Mouse (Mus musculus): Measurements from ENCODE around the gene Chmp6.

Chmp6 gene

GRCm38 (mm10) chr11:119907711-119908110 lies 5.5 kb upstream of the Chmp6 start:
- DNase-seq (ENCODE audit: low read depth, low spot score): no peak

DNA sequence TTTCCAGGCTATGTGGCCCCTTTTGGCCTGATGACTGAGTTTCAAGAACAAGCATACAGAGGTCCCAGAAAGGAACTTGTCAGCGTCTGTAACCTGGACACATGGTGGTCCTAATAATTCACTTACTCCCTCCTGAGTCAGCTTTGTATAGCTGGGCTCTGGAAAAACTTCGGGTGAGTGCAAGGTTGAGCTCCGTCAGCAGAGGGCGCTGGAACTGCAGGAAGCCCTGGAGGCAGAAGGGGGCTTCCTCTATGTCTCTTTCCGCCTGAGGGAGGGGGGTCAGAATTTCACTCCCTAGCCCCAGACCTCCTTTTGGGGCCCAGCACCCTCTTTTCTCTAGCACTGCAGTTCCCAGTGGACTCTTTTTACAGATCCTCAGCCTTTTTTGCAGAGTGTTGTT lies 3.8 kb upstream of the Chmp6 start:
- peak; percentile 60 for DNase-seq (ENCODE audit: low read depth, low spot score)

DNA sequence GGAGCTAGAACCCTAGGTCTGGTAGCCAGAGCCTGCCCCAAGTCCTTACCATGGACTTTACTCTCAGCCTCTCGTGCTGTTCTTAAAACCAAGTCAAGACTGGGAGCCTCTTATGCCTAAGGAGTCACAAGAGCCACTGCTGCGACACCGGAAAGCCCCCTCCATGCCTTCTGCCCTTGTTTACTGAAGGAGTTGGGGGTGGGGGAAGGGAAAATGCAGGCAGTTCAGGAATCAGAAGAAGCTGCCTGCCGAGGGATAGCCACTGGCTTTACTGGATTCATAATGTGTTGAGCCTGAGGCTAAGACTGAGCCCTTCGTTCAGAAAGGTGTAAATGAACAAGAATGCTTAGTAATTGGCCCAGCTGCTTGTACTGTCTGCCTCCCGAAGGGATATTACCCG lies 396 bp upstream of the Chmp6 start:
- no peak for DNase-seq (ENCODE audit: low read depth, low spot score)

DNA sequence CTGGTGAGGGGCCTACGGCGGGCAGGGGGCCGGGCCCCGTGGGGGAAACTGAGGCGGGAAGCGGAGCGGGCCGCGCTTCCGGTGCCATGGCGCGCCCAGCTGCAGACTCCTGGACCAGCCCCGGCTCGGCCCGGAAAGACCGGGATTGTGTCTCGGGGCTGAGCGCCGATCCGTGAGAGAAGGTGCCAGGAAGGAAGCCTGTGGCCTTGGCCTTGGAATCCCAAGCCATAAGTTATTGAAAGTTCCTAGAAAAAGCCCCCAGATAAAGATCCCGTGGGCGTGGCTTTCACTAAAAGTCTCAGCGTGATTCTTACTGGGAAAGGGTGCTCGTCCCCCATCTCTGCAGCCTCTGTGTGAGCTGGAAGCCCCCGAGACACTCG lies 684 bp downstream of the Chmp6 start:
- DNase-seq (ENCODE audit: low read depth, low spot score): no peak

DNA sequence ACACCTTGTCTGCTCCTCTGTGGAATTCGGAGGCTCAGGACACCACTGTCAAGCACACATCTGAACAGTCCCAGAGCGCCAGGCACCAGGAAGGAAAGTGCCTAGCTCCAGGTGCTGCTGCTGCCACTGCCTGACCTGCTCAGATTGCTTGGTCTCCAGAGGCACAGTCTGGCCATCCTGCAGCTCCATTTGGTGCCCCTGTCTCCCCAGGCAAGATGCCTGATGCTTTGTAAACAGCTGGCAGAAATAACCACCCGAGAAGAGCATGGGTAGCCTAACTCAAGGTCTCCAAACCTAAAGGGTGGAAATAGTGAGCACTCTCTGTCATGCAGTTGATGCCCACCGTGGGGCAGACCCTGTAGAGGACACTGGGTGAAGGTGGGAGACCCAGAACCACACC lies 1.1 kb downstream of the Chmp6 start:
- no peak for DNase-seq (ENCODE audit: low read depth, low spot score)

DNA sequence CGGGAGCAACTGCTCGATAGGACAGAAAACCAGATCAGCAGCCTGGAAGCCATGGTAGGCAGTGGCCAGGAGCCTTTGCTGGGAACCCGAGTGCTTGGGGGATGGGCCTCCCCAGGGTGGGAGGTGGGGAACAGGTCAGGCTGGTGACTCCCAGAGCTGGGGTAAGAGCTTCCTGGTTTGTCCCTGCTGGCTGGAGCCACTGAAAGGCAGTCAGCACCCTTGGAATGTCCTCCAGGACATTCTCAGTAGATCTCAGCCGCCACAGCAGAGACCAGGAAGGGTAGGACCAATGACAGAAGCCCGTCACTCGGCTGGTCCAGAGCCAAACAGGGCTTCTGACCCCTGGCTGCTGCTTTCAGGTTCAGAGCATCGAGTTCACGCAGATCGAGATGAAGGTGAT lies 2.4 kb downstream of the Chmp6 start:
- no peak for DNase-seq (ENCODE audit: low read depth, low spot score)

DNA sequence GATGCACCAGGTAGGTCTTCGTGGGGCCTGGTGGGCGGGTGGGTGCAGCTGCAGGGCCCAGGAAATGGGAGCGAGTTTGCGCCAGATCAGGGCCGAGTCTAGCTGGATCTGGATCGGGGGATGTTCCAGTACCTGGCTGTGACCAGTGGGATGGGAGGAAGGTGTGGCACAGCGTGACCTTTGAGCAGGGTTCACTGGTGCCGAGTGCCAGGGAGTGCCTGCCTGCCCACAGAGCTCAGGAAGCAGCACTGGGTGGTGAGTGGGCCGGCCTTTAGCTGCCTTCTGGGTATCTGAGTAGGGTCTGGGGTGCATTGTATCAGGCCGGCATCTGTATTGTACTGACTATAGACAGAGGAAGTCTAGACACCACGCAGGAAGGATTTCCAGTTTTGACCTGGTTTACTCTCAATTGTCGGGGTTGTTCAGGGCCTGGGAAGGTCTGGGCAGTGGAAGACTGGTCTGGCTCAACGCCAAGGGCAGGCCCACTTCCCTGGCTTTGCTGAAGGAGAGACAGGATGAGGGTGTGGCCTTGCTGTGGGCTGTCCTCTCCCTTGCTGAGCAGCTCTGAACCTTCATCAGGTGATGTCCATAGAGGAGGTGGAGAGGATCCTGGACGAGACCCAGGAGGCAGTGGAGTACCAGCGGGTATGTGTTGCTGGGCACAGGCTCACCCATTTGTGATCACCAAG lies 3.0 kb downstream of the Chmp6 start:
- no peak for DNase-seq (ENCODE audit: low read depth, low spot score)

DNA sequence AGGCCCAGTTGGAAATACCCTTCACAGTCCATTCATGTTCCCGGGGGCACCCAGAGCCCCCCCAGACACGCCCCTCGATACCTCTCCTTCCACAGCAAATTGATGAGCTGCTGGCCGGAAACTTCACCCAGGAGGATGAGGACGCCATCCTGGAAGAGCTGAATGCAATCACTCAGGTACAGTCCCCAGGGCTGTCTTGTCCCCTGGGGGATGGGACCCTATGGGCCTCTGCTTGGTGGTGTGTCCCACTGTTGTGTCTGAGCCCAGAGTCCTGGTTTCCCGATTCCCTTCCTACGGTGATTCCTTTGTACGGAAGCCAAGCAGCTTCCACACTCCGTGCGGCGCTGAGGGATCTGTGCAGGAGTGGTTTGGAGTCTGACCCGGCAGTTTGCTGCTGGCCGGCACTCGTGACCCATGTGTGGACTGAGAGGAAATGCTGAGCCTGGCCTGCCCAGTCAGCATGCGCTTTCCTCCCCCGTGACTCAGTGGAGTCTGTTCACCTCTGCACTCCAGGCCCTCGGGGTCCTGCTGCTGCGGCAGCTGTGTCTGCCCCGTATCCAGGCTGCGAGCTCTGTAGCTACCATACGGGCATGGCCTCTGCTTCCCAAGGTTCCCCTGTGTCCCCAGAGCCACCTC lies 3.7 kb downstream of the Chmp6 start:
- DNase-seq (ENCODE audit: low read depth, low spot score): no peak

DNA sequence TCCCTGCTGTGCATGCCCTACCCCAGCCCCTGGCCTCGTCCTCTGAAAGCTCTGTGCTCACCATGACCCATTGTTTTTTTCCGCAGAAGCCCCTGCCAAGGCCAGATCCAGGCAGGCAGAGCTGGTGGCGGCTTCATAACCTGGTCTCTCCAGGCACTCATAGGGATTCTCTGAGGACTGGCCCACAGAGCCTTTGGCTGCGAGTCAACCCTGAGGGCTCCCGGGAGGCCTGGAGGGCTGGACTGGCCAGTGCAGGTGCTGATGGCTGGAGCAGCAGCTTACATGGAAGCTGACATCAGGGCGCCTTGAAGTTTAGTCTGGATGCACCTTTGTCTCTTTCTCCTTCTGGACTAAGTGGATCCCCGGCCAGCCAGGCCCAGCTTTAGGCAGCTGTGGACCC lies 5.3 kb downstream of the Chmp6 start:
- DNase-seq (ENCODE audit: low read depth, low spot score): no peak

GRCm38 (mm10) chr11:119919432-119919831 lies 6.2 kb downstream of the Chmp6 start:
- no peak for DNase-seq (ENCODE audit: low read depth, low spot score)

- DNase-seq (ENCODE audit: low read depth, low spot score): no peak
Observed at GRCm38 (mm10) chr11:119919897-119920296, 6.7 kb downstream of the Chmp6 start.

GRCm38 (mm10) chr11:119920668-119921067 lies 7.4 kb downstream of the Chmp6 start:
- no peak for DNase-seq (ENCODE audit: low read depth, low spot score)

DNA sequence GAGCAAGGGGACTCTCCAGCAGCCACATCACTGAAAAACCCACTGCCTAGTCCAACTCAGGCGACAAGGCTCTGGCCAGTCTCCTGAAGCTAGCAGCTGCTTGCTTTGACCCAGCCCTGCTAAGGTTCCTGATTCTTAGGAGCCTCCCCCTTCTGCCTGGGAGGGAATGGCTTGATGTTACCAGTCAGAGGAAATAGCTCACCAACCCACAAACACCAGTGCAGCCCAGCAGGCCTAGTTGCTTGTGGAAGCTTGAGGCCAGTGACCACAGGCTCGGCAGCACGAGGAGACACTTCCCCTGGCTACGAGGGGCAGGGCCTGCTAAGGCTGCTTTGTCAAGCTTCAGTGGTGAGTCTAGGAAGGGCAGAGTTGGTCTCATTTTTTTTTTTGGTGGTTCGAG lies 11.9 kb downstream of the Chmp6 start:
- DNase-seq (ENCODE audit: low read depth, low spot score): no peak

- no peak for DNase-seq (ENCODE audit: low read depth, low spot score)
Observed at GRCm38 (mm10) chr11:119926762-119927161, 13.5 kb downstream of the Chmp6 start.

GRCm38 (mm10) chr11:119928023-119928681 lies 14.9 kb downstream of the Chmp6 start:
- DNase-seq (ENCODE audit: low read depth, low spot score): no peak

DNA sequence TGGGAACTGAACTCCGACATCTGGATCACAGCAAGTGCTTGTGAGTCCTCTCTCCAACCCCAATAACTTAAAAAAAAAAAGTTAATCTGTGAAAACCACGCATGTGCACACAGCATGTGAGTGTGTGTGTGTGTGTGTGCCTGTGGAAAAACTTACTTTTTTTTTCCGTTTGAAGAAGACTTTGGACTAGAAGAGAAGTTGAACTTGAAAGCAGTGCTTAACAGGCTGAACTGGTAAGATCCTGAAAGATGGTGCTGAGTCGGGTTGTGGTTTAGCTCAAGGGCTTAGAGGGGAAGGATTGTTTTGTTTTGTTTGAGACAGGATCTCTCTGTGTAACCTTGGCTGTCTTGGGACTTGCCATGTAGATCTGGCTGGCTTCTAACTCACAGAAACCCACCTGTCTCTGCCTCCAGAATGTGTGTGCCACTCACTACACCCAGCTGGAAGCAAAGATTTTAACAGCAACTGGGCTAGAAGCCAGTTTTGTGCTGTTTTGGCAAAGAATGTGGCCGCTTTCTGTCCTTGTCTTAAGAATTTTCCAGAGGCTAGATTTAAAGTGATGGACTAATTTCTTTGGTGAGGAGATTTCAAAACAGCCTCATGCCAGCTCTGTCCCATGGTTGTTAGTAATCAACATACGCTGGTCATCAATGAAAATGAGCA lies 16.5 kb downstream of the Chmp6 start:
- DNase-seq (ENCODE audit: low read depth, low spot score): no peak

DNA sequence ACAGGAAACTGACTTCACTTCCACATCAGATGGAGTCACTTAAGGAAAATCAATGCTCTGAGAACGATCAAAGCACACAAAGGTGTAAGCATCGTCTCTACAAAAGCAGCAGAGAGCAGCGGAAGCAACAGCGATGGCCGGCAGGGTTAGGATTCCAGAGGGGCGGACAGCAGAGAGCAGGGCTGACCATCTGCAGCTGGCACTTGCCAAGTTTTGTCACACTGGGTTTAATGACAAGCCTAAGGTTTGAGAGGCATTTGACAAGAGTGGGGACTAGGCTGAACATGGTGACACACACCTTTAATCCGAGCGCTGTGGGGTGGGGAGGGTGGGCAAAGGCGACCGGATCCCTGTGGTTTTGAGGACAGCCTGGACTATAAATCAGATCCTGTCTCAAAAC lies 18.6 kb downstream of the Chmp6 start:
- no peak for DNase-seq (ENCODE audit: low read depth, low spot score)

DNA sequence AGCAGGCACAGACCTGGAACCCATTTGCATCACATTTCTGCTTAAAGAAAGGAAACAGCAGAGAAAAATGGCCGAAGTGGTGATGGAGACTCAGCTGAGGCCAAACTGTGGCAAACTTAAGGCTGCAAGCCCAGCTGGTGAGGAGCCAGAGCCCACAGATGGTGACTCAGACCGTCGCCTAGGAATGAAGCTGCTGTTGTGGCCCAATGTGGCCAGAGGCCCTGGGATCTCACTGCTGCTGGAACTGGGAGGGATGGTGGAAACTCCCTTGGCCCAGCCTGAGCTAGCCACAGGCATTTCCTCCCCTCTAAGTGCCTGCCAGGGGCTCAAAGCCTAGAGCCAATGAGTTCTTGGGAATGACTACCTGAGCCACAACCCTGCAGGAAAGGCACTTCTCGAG lies 19.9 kb downstream of the Chmp6 start:
- DNase-seq (ENCODE audit: low read depth, low spot score): no peak

- no peak for DNase-seq (ENCODE audit: low read depth, low spot score)
Observed at GRCm38 (mm10) chr11:119933819-119934583, 20.8 kb downstream of the Chmp6 start.

- DNase-seq (ENCODE audit: low read depth, low spot score): no peak
Observed at GRCm38 (mm10) chr11:119934773-119935172, 21.5 kb downstream of the Chmp6 start.

- no peak for DNase-seq (ENCODE audit: low read depth, low spot score)
Observed at GRCm38 (mm10) chr11:119935457-119935856, 22.2 kb downstream of the Chmp6 start.

DNA sequence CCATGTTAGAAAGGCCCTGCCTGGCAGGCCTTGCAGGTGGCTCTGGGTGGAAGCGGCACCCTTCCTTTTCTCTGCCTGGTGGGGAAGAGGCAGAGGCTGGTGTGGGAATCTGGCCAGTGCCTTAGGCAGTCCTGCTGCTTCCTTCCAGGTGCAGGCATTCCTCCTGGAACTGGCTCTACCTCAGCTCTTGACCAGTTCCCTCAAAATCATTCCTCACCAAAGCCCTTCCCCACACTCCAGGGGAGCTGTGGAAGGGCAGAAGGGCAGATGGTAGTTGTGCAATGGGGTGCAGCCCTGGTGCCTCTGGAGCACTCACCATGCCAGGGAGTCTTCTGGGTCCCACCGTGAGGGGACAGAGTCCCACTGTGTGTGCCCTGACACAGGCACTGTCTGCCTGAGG lies 23.2 kb downstream of the Chmp6 start:
- DNase-seq (ENCODE audit: low read depth, low spot score): no peak
